Mouse (Mus musculus) left cerebral cortex, adult 9 months (tissue): ENCODE measurements around the gene Slmap.
"Not testable (repeated sequence)": the region's sequence is repeated elsewhere in the genome, so short reads cannot be mapped to it uniquely, and the experiment has no call there.

Source experiments
- DNase-seq, 2 experiments: peaks; one replicate each; pipeline ENCODE4 v3.0.0; 2022; ENCODE audit warnings: low spot score in 2 of 2

Gene Slmap

GRCm38 (mm10) chr14:26534757-26535479, at the start of gene Slmap:
TSS of gene Slmap (minus strand) at chr14:26534931.
- peak; percentile 95 to 99 for DNase-seq

- DNase-seq, result no peak
Measured at GRCm38 (mm10) chr14:26583645-26584044, 48.9 kb upstream of the Slmap start.

GRCm38 (mm10) chr14:26579346-26580343, 44.9 kb upstream of the Slmap start:
- DNase-seq, result peak; percentile 56 to 85

GRCm38 (mm10) chr14:26578791-26579191, 44.1 kb upstream of the Slmap start:
- DNase-seq, result no peak

GRCm38 (mm10) chr14:26576255-26576780, 41.6 kb upstream of the Slmap start:
- no peak for DNase-seq

- DNase-seq, result not testable (repeated sequence)
Measured at GRCm38 (mm10) chr14:26573556-26573955, 38.8 kb upstream of the Slmap start, which contains the start of gene Dennd6a. TSS of gene Dennd6a (plus strand) at chr14:26573856.

- DNase-seq, result no peak
Measured at GRCm38 (mm10) chr14:26571951-26572675, 37.4 kb upstream of the Slmap start.

GRCm38 (mm10) chr14:26569880-26570279, 35.1 kb upstream of the Slmap start:
- no peak for DNase-seq

GRCm38 (mm10) chr14:26562247-26562646, 27.5 kb upstream of the Slmap start:
- DNase-seq, result no peak

- DNase-seq, result peak in 1 of 2 experiments; percentile 35
Measured at GRCm38 (mm10) chr14:26558536-26558935, 23.8 kb upstream of the Slmap start.

- no peak for DNase-seq
Measured at GRCm38 (mm10) chr14:26557581-26557980, 22.9 kb upstream of the Slmap start.

GRCm38 (mm10) chr14:26552853-26553252, 18.1 kb upstream of the Slmap start:
- DNase-seq, result no peak

GRCm38 (mm10) chr14:26552441-26552840, 17.7 kb upstream of the Slmap start:
- no peak for DNase-seq

GRCm38 (mm10) chr14:26550712-26551111, 16.0 kb upstream of the Slmap start:
- no peak for DNase-seq

GRCm38 (mm10) chr14:26547516-26548488, 13.1 kb upstream of the Slmap start:
- no peak for DNase-seq

GRCm38 (mm10) chr14:26542136-26542535, 7.4 kb upstream of the Slmap start:
- no peak for DNase-seq

- no peak for DNase-seq
Measured at GRCm38 (mm10) chr14:26540577-26540976, 5.8 kb upstream of the Slmap start.

- peak in 1 of 2 experiments; percentile 52 for DNase-seq
Measured at GRCm38 (mm10) chr14:26539241-26539640, 4.5 kb upstream of the Slmap start.

GRCm38 (mm10) chr14:26533821-26534756, 642 bp downstream of the Slmap start:
- DNase-seq, result peak in 1 of 2 experiments; percentile 18
